Mouse (Mus musculus) lung, adult 18-20 months (tissue): ENCODE data around the gene Osgep.
"Not testable (repeated sequence)": the region's sequence is repeated elsewhere in the genome, so short reads cannot be mapped to it uniquely, and the experiment has no call there.

Source experiments
- DNase-seq, 2 experiments: peaks; one replicate each; pipeline ENCODE4 v3.0.0; 2022; ENCODE audit warnings: mixed read lengths in 2 of 2

Osgep gene

GRCm38 (mm10) chr14:50924281-50925064, at the start of gene Osgep, which contains the start of gene Apex1:
Osgep (minus strand) TSS chr14:50924893.
Apex1 (plus strand) TSS chr14:50924968.
- DNase-seq: peak; percentile 96 to 97

GRCm38 (mm10) chr14:50973700-50974099, 49.0 kb upstream of the Osgep start:
- DNase-seq: no peak

GRCm38 (mm10) chr14:50973054-50973453, 48.4 kb upstream of the Osgep start:
- DNase-seq: not testable (repeated sequence)

- DNase-seq: no peak
These were observed 46.1 kb upstream of the Osgep start for GRCm38 (mm10) chr14:50970822-50971221.

- peak in 1 of 2 experiments; percentile 17 for DNase-seq
These were observed 45.2 kb upstream of the Osgep start for GRCm38 (mm10) chr14:50969558-50970544.

- no peak for DNase-seq
These were observed 44.3 kb upstream of the Osgep start for GRCm38 (mm10) chr14:50969041-50969440.

GRCm38 (mm10) chr14:50968216-50968980, 43.7 kb upstream of the Osgep start:
- no peak for DNase-seq

- DNase-seq: not testable (repeated sequence)
These were observed 33.7 kb upstream of the Osgep start for GRCm38 (mm10) chr14:50958289-50958995.

- DNase-seq: not testable (repeated sequence)
These were observed 32.5 kb upstream of the Osgep start for GRCm38 (mm10) chr14:50957146-50957545.

GRCm38 (mm10) chr14:50956724-50957123, 32.0 kb upstream of the Osgep start:
- DNase-seq: not testable (repeated sequence)

GRCm38 (mm10) chr14:50955942-50956508, 31.3 kb upstream of the Osgep start, which contains the start of gene Pnp2:
Pnp2 (plus strand) TSS chr14:50955992.
- DNase-seq: peak; percentile 61 to 70

- peak in 1 of 2 experiments; percentile 20 for DNase-seq
These were observed 30.8 kb upstream of the Osgep start for GRCm38 (mm10) chr14:50955487-50955886.

GRCm38 (mm10) chr14:50945526-50945925, 20.8 kb upstream of the Osgep start:
- DNase-seq: not testable (repeated sequence)

GRCm38 (mm10) chr14:50945081-50945480, 20.4 kb upstream of the Osgep start:
- not testable (repeated sequence) for DNase-seq

- not testable (repeated sequence) for DNase-seq
These were observed 20.0 kb upstream of the Osgep start for GRCm38 (mm10) chr14:50944668-50945033.

- peak; percentile 98 for DNase-seq
These were observed 19.4 kb upstream of the Osgep start, which contains the start of gene Gm49342 for GRCm38 (mm10) chr14:50943932-50944667. Gm49342 (plus strand) TSS chr14:50944517.

- no peak for DNase-seq
These were observed 14.2 kb upstream of the Osgep start for GRCm38 (mm10) chr14:50938940-50939339.

- no peak for DNase-seq
These were observed 13.6 kb upstream of the Osgep start for GRCm38 (mm10) chr14:50938119-50938908.

GRCm38 (mm10) chr14:50936649-50937048, 12.0 kb upstream of the Osgep start:
- DNase-seq: no peak
